Mouse (Mus musculus) myocyte (in vitro differentiated cells): Measurements from ENCODE around the gene Trim41.

Source experiments
- E2F4 ChIP-seq: IDR thresholded peaks from one replicate; pipeline ENCODE4 v1.6.1; 2011; ENCODE audit warnings: mild to moderate bottlenecking, control low read depth, moderate library complexity; ENCODE audit not compliant: insufficient read depth
- MAX ChIP-seq: IDR thresholded peaks from one replicate; pipeline ENCODE4 v1.6.1; 2011; ENCODE audit warnings: low read depth, mild to moderate bottlenecking, control low read depth
- MYOD1 ChIP-seq, 3 experiments: IDR thresholded peaks; one replicate each; pipeline ENCODE4 v1.6.1; 2011; ENCODE audit warnings: control low read depth in 2 of 3, low read depth in 2 of 3, mild to moderate bottlenecking in 2 of 3, moderate library complexity in 1 of 3; ENCODE audit not compliant: insufficient read length in 2 of 3, control insufficient read depth in 1 of 3
- POLR2A ChIP-seq: IDR thresholded peaks from one replicate; pipeline ENCODE4 v1.6.1; 2011; ENCODE audit warnings: low read depth, mild to moderate bottlenecking, control low read depth, moderate library complexity; ENCODE audit not compliant: insufficient read length
- TCF12 ChIP-seq: IDR thresholded peaks from one replicate; pipeline ENCODE4 v1.6.1; 2011; ENCODE audit warnings: mild to moderate bottlenecking, control low read depth; ENCODE audit not compliant: poor library complexity, insufficient read depth, severe bottlenecking
- USF1 ChIP-seq: IDR thresholded peaks from one replicate; pipeline ENCODE4 v1.6.1; 2011; ENCODE audit warnings: low read depth, mild to moderate bottlenecking, control low read depth, moderate library complexity

GRCm38 (mm10) chr11:48810142-48810541 is 7.0 kb downstream of the Trim41 start:
- TF ChIP-seq E2F4, result no peak
- TF ChIP-seq USF1, result no peak
- TF ChIP-seq POLR2A, result no peak
- no peak for TF ChIP-seq MYOD1 (IDR thresholded peaks at IDR 0.05; ENCODE audit: control insufficient read depth in 1 of 3, insufficient read length in 2 of 3, low read depth in 2 of 3)
- TF ChIP-seq MAX, result no peak
- no peak for TF ChIP-seq TCF12
